Mouse (Mus musculus): Measurements from ENCODE around the gene Ndufs6.

Ndufs6 gene

GRCm38 (mm10) chr13:73305398-73306084 lies 22.8 kb downstream of the Ndufs6 start:
- no peak for DNase-seq

GRCm38 (mm10) chr13:73304729-73305128 lies 23.6 kb downstream of the Ndufs6 start:
- DNase-seq: no peak

- no peak for DNase-seq
Measured at GRCm38 (mm10) chr13:73299322-73299721, 29.0 kb downstream of the Ndufs6 start.

- no peak for DNase-seq
Measured at GRCm38 (mm10) chr13:73298717-73299116, 29.6 kb downstream of the Ndufs6 start.

- DNase-seq: no peak
Measured at GRCm38 (mm10) chr13:73291102-73291501, 37.2 kb downstream of the Ndufs6 start.

GRCm38 (mm10) chr13:73290206-73290605 lies 38.1 kb downstream of the Ndufs6 start:
- no peak for DNase-seq

- DNase-seq: no peak
Measured at GRCm38 (mm10) chr13:73283534-73283933, 44.8 kb downstream of the Ndufs6 start.

GRCm38 (mm10) chr13:73282407-73282806 lies 45.9 kb downstream of the Ndufs6 start:
- no peak for DNase-seq

GRCm38 (mm10) chr13:73279196-73279595 lies 49.1 kb downstream of the Ndufs6 start:
- no peak for DNase-seq

GRCm38 (mm10) chr13:73277797-73278196 lies 50.5 kb downstream of the Ndufs6 start:
- no peak for DNase-seq

GRCm38 (mm10) chr13:73277361-73277760 lies 51.0 kb downstream of the Ndufs6 start:
- no peak for DNase-seq

- DNase-seq: no peak
Measured at GRCm38 (mm10) chr13:73273536-73273935, 54.8 kb downstream of the Ndufs6 start.

GRCm38 (mm10) chr13:73272794-73273282 lies 55.5 kb downstream of the Ndufs6 start:
- DNase-seq: no peak

GRCm38 (mm10) chr13:73271336-73272242 lies 56.8 kb downstream of the Ndufs6 start:
- no peak for DNase-seq

- no peak for DNase-seq
Measured at GRCm38 (mm10) chr13:73270451-73271081, 57.8 kb downstream of the Ndufs6 start.

GRCm38 (mm10) chr13:73269891-73270290 lies 58.5 kb downstream of the Ndufs6 start:
- DNase-seq: no peak
